Mouse (Mus musculus) activated CD4-positive, CD25-positive, alpha-beta regulatory T cell (primary cell): Measurements from ENCODE around the gene Zfp384. TPM values are rescaled to one million over a fixed set of nuclear protein-coding genes. Genes with fewer than 3 reads are reported as not detected.

Experiments
- polyA plus RNA-seq, 2 experiments: library from polyadenylated mRNA; unstranded; fragments of 100-300 nt; shearing (Covaris generic); gene quantifications; one replicate each; pipeline ENCODE4 v1.2.1; 2017

The Zfp384 gene
- 10 to 100 TPM; 61.9 to 62.5 TPM for polyA plus RNA-seq

DNA sequence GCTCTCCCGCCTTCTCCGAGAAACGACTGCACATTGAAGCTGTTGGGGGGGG is at the start of gene Zfp384:
Gene Zfp384 (plus strand): TSS at position 17 of the 52 bp plus-strand sequence.

DNA sequence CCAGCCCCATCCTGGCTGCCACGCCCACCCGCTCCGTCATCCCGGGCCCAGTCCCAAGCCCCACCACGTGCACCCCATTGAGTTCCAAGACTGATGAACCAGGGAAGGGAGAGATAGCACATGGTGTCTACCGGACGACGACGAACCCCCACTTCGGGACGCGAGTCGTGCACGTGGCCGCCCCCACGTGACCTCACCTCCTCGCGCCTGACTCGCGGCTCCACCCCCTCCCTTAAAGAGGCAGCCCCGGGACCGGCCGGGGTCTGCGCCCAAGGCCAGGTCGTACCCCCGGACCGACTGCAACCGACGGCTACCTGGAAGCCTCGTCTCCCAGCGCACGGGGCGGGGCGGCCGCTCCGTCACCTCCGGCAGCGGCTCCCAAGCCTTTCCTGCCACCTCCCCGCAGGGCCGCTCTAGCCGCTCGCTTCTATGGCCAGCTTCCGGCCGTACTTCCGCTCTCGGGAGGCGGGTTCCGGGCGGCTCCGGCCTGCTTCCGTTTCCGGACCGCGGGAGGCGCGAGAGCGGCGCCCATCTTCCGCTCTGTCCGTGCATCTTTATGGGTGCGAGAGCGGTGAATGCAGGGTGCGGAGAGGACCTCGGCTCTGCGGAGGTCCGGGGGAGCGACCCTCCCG is 43.7 kb upstream of the Zfp384 start, which contains the start of gene Cops7a:
Gene Cops7a (minus strand): TSS at position 451 of the 632 bp plus-strand sequence.

DNA sequence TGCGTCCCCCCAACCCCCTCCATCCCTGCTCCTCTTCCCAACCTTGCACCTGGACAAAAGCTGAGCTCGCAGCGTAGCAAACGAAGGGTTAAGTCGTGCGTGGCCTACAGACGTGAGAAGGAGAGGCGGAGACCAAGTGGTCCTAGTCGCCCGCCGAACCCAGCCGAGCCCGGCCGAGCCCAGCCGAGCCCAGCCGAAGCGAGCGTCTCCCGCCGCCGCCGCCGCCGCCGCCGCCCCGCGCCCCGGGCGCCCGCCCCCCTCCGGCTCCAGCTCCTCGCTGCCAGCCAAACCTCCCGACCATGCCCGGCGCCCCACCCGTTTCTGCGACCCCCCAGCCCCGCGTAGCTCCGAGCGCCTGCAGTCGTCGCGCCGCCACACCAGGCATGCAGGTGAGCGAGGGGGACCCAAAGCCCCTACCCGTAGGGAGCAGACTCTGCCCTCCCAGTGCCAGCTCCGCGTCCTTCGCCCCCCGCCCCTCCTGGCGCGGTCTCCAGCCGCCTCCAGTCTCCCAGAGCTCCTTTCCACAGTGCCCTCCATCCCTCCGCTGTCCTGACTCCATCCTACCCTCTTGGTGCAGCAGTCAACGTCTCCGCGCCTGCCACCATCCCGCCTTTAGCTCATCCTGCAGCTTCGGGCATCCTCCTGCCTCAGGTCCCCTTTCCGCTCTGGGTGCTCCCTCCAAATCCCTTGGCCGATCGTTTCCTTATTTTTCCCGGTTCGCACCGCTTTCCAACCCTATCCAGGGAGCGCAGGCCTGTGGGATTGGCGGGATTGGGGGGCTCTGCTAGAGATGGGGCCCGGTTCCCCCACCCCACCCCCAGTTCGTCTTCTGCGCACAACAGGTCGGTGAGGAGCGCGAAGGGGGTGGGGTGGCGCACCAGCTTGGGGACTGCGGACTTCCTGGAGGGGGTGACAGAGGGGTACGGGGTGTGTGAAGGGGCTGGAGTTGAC is 12.1 kb upstream of the Zfp384 start, which contains the start of gene Pianp:
Gene Pianp (plus strand): TSS at position 144 of the 951 bp plus-strand sequence.

DNA sequence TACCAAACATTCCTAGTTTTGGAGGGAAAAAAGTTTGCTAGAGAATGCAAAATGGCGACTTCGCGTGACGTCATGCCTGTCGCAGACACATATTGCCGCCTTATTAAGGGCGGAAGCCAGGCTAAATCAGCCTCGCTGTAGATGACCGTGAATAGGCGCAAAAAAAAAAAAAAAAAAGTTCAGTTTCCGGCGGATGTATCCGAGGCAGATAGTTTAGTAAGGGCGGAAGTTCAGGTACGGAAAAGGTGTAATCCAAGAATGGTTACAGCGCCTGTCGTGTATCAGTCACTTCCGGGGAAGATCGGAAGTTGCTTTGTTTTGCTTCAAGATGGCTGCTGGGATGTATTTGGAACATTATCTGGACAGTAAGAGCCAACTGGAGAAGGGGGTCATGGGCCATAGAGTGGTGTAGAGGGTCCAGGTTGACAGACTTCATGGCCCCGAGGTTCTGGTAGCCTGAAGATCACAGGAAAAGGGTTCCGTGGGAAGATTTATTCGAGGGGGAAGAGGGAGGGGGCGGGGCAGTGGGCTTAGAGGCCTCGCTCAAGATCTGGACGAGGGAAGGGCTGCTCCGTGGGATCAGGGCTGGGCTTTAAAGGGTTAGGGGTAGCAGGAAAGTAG is 30.7 kb downstream of the Zfp384 start, which contains the start of gene Ing4:
Gene Ing4 (plus strand): TSS at position 228 of the 621 bp plus-strand sequence.

DNA sequence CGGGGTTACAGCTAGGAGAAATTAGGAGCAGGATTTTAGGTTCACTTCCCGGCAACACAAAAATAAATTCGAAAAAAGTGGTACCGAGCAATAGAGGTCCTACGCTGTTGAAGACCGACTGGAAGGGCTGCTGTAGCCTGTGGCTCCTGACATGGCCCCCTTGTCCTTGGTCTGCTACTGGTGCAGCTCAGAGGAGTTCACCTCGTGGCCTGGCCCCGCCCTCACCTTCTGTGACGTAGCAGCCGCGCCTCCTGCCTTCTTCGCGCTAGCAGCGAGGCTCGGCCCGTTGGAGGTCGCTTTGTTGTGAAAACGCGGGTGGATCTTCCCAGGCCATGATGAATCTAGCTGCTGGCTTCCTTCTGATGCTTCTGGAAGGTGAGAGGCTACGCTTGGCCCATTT is 40.7 kb downstream of the Zfp384 start, which contains the start of gene Acrbp:
Gene Acrbp (plus strand): TSS at position 12 of the 400 bp plus-strand sequence.

DNA sequence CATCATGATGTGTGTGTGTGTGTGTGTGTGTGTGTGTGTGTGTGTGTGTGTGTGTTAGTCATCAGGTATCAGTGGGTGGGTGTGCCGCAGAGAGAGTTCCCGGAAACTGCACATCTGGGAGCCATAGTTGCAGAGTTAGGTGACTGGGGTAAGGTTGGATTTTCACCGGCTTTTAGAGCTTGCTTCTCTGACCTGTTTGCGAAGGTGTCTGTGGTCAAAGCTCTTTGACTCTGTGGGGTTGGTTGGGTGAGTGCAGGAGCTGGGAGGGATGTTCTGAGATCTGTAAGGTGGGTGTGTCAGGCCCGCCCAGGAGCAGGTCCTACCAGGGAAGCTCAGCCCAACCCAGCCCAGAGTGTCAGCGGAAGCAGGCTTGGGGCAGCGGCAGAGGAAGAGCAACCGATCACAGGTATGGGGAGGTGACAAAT is 58.6 kb downstream of the Zfp384 start, which contains the start of gene Lpar5:
Gene Lpar5 (plus strand): TSS at position 350 of the 425 bp plus-strand sequence.

Other genes starting within 250 kb of the Zfp384 start
- gene Eno2, start 239.5 kb upstream of the Zfp384 start, polyA plus RNA-seq: 1 to 10 TPM; 3.3 to 7.1 TPM
- 1 to 10 TPM in 1 of 2 experiments, not detected in 1; 2.7 TPM for gene Lrrc23, start 229.4 kb upstream of the Zfp384 start, polyA plus RNA-seq
- gene Spsb2, start 200.5 kb upstream of the Zfp384 start, polyA plus RNA-seq: 1 to 10 TPM; 2.1 to 9.7 TPM
- gene Tpi1, start 194.8 kb upstream of the Zfp384 start, polyA plus RNA-seq: 100 to 1,000 TPM; 147 to 163 TPM
- gene Usp5, start 179.7 kb upstream of the Zfp384 start, polyA plus RNA-seq: 10 to 100 TPM; 71.4 to 93.4 TPM
- 10 to 100 TPM; 22.6 to 23.4 TPM for gene Cdca3, start 179.6 kb upstream of the Zfp384 start, polyA plus RNA-seq
- under 1 TPM in 1 of 2 experiments, not detected in 1; 0.25 TPM for gene Gnb3, start 168.9 kb upstream of the Zfp384 start, polyA plus RNA-seq
- gene P3h3, start 151.4 kb upstream of the Zfp384 start, polyA plus RNA-seq: under 1 TPM; 0.09 to 0.49 TPM
- under 1 TPM; 0.26 to 0.48 TPM for gene Gpr162, start 145.2 kb upstream of the Zfp384 start, polyA plus RNA-seq
- gene Cd4, start 120.9 kb upstream of the Zfp384 start, polyA plus RNA-seq: 100 to 1,000 TPM; 318 to 460 TPM
- gene Lag3, start 97.4 kb upstream of the Zfp384 start, polyA plus RNA-seq: 10 to 100 TPM in 1 of 2 experiments, 1 to 10 TPM in 1; 7.9 to 13.9 TPM
- 10 to 100 TPM; 48.9 to 51.3 TPM for gene Ptms, start 89.0 kb upstream of the Zfp384 start, polyA plus RNA-seq
- 100 to 1,000 TPM; 180 to 204 TPM for gene Mlf2, start 77.8 kb upstream of the Zfp384 start, polyA plus RNA-seq
- 10 to 100 TPM; 63.1 to 67.0 TPM for gene Cops7a, start 43.6 kb upstream of the Zfp384 start, polyA plus RNA-seq
- under 1 TPM; 0.27 to 0.44 TPM for gene Pianp, start 12.5 kb upstream of the Zfp384 start, polyA plus RNA-seq
- 100 to 1,000 TPM in 1 of 2 experiments, 10 to 100 TPM in 1; 69.9 to 101 TPM for gene Ing4, start 30.6 kb downstream of the Zfp384 start, polyA plus RNA-seq
- 10 to 100 TPM; 11.4 to 13.3 TPM for gene Acrbp, start 40.5 kb downstream of the Zfp384 start, polyA plus RNA-seq
- 10 to 100 TPM; 17.3 to 20.6 TPM for gene Lpar5, start 58.8 kb downstream of the Zfp384 start, polyA plus RNA-seq
- gene Chd4, start 86.8 kb downstream of the Zfp384 start, polyA plus RNA-seq: 10 to 100 TPM; 59.3 to 68.3 TPM
- gene Nop2, start 122.8 kb downstream of the Zfp384 start, polyA plus RNA-seq: 10 to 100 TPM; 26.8 to 42.5 TPM
- 10 to 100 TPM; 20.1 to 25.5 TPM for gene Iffo1, start 136.1 kb downstream of the Zfp384 start, polyA plus RNA-seq
- 100 to 1,000 TPM; 334 to 346 TPM for gene Gapdh, start 157.3 kb downstream of the Zfp384 start, polyA plus RNA-seq
- 10 to 100 TPM; 31.2 to 32.5 TPM for gene Ncapd2, start 182.6 kb downstream of the Zfp384 start, polyA plus RNA-seq
- 100 to 1,000 TPM; 101 to 117 TPM for gene Mrpl51, start 182.7 kb downstream of the Zfp384 start, polyA plus RNA-seq
- 10 to 100 TPM; 38.0 to 43.4 TPM for gene Vamp1, start 206.4 kb downstream of the Zfp384 start, polyA plus RNA-seq
- 100 to 1,000 TPM in 1 of 2 experiments, 10 to 100 TPM in 1; 87.5 to 133 TPM for gene Tapbpl, start 222.7 kb downstream of the Zfp384 start, polyA plus RNA-seq
- 100 to 1,000 TPM; 384 to 542 TPM for gene Cd27, start 227.9 kb downstream of the Zfp384 start, polyA plus RNA-seq